Mouse (Mus musculus) gastrocnemius, postnatal 36 days (tissue): ENCODE results near the gene Creb3l2. TPM values are rescaled to one million over a fixed set of nuclear protein-coding genes. Genes with fewer than 3 reads are reported as not detected.

Source experiments
- DNase-seq, 2 experiments: peaks; one replicate each; pipeline ENCODE4 v3.0.0; 2022
- intact Hi-C: fragments of 180-260 bp; cut with DNase I; formaldehyde crosslinking; loops from one replicate; pipeline ENCODE4 v1.15.1; 2025
- total RNA-seq, 2 experiments: library from RNA; stranded (reverse); gene quantifications; 2 replicates each; pipeline ENCODE4 v1.2.3; 2021

The Creb3l2 gene
- total RNA-seq, 2 experiments from 2014 or later, result 8.6 to 9.4 TPM

DNA sequence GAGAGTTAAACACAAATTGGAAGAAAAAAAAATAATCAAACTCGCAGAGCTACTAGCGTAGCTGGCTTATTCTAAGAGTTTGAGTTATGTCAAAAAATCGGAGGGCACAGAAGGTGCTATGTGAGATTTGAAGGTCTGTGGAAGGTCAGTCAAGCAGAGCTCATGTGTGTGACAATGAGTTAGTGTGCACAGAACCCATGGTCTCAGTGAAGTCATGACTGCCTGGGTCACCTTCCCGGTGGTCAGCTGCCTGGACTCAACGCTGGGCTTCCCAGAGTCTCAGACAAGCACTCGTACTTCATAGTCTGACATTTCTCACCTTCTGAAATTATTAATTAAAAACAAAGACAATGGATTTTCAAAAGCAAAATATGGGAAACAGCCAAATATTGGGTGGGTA lies 26.4 kb downstream of the Creb3l2 start:
- intact Hi-C loops, result no loop called here
- DNase-seq, result no peak

DNA sequence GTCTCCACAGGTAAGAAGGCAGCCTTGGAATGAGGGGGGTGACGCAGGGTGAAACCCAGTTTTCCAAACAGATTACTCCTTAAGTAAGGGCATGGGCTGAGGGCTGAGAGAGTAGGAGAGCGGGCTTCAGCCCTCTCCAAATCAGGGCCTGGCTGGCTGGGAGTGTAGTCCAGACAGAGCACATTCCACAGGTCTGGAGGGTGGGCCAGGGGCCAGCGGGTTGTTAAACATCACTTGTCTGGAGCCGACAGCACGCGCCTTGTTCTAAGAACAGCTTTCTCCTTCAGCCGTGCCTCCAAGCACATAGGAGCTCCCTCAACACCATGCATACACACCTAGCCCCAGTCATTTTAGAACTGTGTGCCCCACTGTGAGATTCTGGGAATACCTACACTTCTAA lies 26.9 kb downstream of the Creb3l2 start:
- intact Hi-C loops, result no loop called here
- peak in 1 of 2 experiments; percentile 52 for DNase-seq

DNA sequence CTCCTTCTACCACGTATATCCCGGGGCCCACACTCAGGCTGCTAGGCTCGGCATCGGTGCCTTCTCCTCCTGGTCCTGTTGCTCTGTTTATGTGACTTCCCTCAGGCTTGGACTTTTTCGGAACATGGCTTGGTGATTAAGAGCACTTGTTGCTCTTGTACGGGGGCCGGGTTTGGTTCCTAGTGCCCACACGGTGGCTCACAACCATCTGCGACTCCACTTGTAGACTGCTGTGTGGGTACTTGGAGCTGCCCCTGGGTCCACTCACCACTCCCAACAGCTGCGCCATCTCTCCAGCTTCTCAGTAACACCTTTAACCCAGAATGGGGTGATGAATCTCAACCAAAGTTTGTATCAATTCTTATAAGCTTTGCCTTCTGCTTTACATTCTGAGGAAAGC lies 27.4 kb downstream of the Creb3l2 start:
- intact Hi-C loops, result no loop called here
- no peak for DNase-seq

DNA sequence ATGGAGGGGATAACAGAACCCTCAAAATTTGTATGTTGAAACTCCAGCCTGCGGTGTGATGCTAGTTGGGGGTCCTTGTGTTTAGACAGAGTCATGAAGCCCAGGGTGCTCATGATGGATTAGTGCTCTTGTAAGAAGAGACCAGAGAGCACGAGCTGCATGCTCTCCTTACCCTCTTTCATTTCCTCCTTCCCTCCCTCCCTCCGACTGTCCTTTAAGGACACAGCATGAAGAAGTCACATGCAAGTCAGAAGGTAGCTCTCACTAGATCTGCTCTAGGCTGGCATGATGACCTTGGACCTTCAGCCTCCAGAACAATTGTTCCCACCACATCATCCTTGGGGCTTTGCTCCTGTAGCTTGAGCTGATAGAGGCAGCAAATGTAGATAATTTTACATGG lies 30.2 kb downstream of the Creb3l2 start:
- no peak for DNase-seq
- intact Hi-C loops, result no loop called here

DNA sequence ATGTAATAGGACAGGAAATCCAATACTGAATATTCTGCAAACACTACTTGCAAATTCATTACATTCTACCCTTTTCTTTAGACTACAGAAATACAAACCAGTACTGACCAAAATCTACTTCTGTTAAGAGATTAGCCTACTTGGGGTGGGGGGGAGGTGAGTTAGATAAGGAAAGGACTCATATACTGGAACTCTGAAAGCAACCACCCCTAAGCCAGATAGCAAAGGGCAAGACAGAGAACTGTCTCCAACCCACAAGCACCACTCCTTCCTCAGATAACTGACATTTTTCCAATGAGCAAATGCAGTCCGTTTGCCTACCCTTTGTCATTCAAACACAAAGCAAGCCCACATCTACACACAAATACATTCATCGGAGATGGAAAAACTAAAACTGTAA lies 32.1 kb downstream of the Creb3l2 start:
- DNase-seq, result no peak
- intact Hi-C loops, result no loop called here

DNA sequence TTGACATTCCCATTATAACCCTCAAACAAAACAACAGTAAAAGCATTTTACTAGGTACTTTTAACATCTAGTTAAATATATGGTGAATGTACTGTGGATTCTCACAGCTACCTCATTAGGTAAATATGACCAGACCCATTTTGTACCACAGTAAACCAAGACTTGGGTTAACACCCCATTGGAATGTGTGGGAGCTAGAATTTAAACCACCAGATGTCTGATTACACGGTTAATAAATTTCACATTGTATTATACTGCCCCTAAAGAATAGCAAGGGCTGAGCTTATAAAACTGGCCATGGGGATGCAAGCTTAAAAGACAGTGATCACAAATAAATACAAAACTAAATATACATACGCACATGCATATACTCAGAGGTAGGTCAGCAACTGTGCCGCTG lies 34.1 kb downstream of the Creb3l2 start:
- intact Hi-C loops, result no loop called here
- DNase-seq, result no peak

DNA sequence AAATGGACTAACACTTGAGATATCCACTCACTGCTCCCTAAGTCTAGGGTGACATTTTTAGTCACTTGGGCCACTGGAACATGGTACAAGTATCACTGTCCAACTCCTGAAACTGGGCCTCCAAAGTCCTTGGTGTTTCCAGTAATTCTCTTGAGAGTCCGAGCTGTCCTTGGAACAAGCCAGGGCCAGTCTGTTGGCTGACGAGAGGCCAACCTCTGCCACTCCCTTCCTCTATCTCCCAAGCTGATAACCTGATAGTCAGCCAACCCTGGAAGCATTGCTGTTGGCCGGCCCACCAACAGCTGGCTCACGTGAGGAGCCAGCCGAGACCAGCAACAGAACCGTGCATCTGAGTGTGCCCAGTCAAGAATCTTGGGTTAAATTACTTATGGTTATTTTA lies 35.0 kb downstream of the Creb3l2 start:
- no peak for DNase-seq
- intact Hi-C loops, result no loop called here

DNA sequence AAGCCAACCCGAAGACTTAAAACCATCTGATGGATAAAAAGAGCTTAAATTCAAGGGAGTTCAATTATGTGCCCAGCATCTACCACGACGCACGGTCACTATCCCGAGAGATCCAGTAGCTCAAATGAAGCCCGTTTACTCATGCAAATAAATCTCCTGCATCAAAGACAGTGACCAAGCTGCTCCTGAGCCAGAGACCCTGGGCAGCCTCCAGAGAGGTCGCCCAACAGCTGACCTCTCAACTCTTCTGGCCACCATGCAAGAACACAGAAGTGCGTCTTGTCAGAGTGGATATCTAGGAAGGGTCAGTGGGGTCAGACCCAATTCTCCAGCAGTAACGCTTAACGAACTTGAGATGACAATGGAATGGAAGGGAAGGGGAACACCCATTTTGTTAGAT lies 35.9 kb downstream of the Creb3l2 start:
- no peak for DNase-seq
- intact Hi-C loops, result no loop called here

DNA sequence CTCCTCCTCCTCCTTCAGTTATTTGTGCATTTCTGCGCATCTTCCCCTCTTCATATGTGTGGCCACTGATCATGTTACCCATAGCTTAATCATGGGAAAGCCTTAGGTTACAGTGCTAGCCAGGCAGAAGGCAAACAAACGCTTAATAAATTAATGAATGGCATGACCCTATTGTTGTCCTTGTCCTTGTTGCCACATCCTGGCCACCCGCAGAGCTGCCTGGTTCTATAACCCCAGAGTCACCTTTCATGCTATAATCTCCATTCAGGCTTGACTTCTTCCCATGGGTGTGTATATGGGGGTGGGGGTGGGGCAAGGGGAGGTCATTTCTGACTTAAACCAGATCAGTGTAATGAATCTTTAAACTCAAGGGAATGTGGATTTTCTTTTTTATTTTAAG lies 37.6 kb downstream of the Creb3l2 start:
- intact Hi-C loops, result no loop called here

DNA sequence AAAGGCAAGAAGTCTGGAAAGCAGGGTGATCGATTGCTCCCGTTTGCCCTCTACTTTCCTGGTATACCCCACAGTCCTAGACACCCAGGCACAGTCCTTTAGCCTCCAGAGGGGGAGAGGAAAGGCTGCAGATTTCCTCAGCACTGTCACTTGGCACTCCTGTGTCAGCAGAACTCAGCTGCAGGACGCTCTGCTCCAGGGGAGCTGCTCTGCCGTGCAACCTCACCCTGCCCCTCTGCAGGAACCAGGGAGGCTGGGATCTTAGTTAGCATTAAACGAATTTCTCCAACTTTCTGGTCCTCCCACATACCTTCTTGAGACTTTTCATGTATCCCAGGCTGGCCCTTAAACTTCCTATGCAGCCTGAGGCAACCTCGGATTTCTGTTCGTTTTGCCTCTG lies 40.0 kb downstream of the Creb3l2 start:
- intact Hi-C loops, result no loop called here
- DNase-seq, result no peak

More for the DNA sequence above, 37.6 kb downstream of the Creb3l2 start:
- DNase-seq, result no peak

DNA sequence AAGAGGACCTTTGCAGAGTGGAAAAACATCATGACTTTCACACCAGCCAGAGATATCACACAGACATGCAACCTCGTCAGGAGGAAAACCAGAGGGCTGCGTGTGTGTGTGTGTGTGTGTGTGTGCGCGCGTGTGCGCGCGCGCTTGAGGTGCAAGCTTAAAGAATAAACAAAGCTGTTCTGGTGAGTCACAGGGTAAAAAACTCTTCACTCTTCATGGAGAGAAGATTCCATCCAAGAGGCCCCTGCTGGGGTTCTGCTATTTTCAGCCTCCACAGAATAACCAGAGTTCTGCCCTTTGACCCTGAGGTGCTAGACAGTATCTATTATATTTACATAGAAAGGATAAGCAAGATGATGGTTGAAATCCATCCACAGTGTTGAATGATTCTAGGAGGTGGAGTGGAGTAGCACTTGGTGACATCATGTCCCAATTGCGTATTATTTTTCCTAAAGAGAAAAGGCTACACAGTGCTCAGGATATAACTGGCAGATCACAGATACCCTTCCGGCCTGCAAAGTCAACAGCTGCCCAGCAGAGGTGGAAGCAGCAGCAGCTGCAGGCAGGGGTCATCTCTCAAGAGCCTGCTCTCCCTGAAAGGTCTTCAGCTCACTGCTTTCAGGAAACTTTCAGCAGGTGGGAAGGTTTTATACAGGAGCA lies 41.0 kb downstream of the Creb3l2 start:
- intact Hi-C loops, result no loop called here
- no peak for DNase-seq

DNA sequence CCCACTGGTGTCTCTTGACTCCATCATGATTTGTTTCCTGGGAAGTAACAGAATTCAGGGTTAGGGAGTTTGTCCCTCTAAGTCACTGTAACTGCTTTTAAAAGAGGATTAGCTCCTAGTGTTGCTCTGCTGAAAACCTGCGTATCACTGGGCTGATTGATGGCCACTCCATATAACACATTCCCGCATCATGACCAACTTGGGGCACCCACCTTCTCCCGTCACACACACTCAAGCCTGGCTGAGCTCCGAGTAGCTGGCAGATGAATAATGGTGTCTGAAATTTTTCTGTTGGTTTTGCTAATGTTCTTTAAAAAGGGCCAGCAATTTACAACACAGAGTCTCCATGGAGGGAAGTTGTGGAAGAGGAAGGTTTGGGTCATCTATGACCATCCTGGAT lies 41.8 kb downstream of the Creb3l2 start:
- intact Hi-C loops, result no loop called here
- no peak for DNase-seq

DNA sequence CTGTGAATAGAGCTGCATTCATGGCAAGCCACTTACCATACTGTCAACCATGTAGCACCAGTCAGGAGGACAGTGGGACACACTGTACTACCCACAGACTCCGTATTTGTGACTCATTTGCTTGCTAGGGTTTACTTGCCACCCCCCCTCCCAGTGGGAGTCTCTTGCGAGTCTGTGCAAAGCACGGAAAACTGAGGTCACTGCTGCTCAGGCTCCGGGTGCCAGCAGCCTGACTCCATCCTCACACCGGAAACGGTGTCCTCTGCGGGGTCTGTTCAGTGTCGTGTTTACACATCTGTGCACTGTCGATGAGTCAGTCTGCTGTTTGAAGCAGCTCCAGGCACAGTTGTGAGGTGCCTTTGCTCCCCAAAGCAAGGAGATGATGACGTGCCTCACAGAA lies 43.0 kb downstream of the Creb3l2 start:
- intact Hi-C loops, result loop anchor here (5.0 kb wide), 1 partner anchor 38 kb away; no protein-coding TSS in a partner anchor
- DNase-seq, result peak in 1 of 2 experiments; percentile 48

DNA sequence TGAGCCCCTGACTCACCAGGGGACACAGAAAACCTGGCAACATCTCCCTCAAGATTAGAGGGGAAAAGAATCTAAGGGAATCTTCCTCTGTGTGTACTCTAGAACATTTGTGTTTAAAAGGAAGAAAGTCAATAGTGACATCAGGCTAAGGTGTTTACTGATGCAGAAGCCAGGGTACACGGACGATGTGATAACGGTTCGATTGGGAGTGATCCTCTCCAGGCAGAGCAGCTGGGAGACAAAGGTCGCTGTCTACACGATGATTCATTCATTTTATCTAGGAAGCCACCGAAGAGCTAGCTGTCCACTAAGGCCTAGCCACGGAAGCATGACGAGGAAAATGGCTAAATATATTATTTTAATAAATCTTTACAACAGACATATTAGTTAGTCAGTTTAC lies 44.0 kb downstream of the Creb3l2 start:
- intact Hi-C loops, result loop anchor here (5.0 kb wide), 1 partner anchor 39 kb away; no protein-coding TSS in a partner anchor
- DNase-seq, result no peak

DNA sequence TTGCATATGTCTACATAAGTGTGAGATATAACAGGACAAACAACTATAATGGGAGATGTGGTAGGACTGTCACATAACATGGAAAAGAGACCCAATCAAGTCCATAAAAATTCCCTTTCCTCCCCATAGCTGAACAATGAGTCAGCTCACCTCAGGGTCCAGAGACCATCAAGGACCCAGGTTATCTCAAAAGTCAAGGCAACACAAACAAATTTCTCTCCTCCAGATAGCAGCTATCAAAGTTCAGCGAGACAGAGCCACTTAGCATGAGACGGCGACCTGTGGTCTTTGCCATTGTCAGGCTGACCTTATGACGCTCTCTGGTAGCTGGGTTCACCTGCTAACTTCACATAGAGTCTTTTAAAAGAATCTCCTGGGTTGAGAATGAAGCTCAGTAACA lies 44.7 kb downstream of the Creb3l2 start:
- DNase-seq, result no peak
- intact Hi-C loops, result loop anchor here (5.0 kb wide), 1 partner anchor 40 kb away; no protein-coding TSS in a partner anchor

DNA sequence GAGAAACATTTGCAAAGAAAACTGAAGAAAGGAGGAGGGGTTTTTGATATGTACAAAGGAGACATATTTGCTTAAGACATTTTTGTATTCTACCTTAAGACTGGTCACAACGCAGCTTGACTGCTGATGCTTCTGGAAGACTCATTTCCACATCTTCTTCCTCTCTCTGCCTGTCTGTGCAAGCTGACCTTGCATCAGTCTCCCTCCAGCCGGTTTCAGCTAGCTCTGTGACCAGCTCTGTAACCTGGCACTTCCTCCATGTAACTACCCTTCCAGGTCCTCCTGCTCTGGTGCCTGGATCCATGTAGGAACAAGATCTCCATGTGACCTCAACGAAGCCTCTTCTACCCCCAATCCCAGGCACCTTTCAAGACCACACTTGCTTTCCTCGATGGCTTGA lies 45.8 kb downstream of the Creb3l2 start:
- DNase-seq, result no peak
- intact Hi-C loops, result loop anchor here (5.0 kb wide), 1 partner anchor 41 kb away; no protein-coding TSS in a partner anchor

DNA sequence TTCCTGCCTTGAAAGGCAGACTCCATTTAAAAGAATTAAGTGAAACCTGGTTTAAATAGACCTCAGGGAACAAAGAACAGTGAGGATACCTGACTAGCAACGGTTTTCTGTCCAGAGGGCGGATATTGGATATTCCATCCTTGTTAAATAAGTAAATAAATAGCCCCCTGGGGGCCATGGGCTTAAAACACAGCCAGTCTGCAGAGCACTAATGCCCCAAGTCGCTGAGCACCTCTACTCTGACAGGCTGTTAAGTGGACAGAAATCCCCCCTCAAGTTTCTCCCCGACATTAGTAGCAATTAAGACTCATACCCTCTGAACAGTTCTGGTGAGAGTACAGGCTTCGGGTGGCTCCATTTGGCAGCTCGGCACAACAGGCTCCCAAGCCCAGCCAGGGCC lies 48.7 kb downstream of the Creb3l2 start:
- intact Hi-C loops, result no loop called here
- no peak for DNase-seq

DNA sequence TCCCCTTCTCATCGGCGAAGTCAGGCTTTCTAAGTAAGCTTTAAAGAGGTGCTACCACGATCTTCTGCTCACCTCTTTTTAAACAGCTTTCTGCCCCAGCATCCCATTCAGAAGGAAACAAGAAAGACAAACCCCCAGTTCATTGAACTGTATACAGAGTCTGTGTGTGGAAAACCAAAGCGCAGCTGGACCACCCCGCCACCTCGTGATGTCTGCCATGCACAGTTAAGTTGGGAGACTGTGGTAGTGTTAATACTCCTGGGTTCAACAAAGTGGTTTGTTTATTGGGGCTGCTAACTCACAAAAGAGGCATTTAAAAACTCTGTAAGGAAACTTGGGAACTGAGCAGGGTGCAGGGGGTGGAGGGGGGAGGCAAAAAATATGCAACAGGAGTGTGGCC lies 49.7 kb downstream of the Creb3l2 start:
- DNase-seq, result no peak
- intact Hi-C loops, result no loop called here

DNA sequence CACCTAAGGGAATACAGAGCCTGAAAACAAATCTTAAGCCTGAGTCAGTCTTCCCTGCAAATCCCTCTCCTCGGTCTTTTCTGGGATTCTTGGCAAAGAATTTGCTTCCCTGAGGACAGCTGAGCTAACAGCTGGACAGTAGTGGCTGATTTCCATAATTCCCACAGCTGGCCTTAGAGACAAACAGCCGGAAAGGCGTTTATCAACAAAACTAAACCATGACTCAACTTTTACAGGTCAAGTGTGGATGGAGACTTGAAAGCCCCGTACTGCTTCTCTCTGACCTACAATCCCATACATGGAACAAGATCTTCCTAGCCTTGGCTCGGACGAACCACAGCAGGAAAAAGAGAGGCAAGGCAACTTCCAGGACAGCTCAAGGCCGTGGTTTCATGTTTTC lies 50.6 kb downstream of the Creb3l2 start:
- DNase-seq, result no peak
- intact Hi-C loops, result no loop called here

DNA sequence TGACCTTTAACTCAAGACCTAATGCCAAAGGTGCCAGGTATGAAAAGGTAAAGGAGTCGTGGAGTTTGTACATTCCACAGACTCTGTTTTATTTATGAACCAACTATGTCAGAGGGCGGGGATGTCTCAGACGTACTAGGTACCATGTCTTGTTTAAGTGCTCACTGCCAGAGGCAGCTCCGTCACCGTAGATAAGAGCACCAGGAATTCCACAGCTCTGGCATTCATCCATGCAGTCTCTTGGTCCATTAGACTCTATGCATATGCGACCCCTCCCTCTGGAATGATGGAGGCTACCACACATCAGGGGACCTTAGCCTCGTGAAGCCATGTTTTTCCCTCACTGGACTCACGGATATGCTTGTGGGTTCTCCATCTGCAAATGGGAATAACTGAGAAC lies 53.0 kb downstream of the Creb3l2 start:
- intact Hi-C loops, result no loop called here

DNA sequence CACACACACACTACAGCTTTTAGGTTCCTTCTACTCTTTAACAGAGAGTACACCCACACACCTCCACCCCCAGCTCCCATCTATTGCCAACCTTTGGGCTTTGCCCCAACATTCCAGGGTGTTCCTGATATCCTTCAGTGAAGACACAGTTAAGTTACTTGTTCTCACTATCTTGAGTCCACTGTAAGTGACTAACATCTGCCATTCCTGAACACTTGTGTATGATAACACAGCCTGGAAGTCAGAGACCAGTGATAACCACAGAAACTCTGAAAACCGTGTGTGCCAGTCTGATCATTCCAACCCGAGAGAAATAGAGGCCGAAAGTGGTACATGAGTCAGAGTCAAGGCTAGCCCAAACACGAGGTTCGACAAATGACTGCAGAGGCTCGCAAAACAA lies 53.4 kb downstream of the Creb3l2 start:
- intact Hi-C loops, result no loop called here
- no peak for DNase-seq

More for the DNA sequence above, 53.0 kb downstream of the Creb3l2 start:
- no peak for DNase-seq

DNA sequence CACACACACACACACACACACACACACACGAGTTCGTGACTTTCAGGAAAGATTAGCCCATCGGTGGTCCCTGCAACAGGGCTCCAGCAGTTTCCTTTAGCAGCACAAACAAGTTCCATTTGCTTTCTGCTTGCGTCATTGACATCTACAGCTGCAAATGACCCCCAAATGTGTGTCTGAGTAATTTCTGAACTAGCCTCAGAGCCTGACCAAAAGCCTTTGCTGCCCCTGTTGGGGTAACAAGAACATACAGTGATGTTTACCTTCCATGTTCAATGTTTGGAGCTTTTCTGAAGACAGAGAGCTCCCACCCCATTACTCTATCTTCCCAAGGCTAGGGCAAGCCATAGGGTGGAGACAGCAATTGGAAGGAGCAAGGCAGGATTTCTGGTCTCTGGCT lies 54.7 kb downstream of the Creb3l2 start:
- intact Hi-C loops, result no loop called here
- DNase-seq, result no peak
